Mouse (Mus musculus): Measurements from ENCODE around the gene Klf12. TPM values are rescaled to one million over a fixed set of nuclear protein-coding genes. Genes with fewer than 3 reads are reported as not detected.

The Klf12 gene
- polyA plus RNA-seq, 1 experiment from 2014 or later, result 14.8 TPM

DNA sequence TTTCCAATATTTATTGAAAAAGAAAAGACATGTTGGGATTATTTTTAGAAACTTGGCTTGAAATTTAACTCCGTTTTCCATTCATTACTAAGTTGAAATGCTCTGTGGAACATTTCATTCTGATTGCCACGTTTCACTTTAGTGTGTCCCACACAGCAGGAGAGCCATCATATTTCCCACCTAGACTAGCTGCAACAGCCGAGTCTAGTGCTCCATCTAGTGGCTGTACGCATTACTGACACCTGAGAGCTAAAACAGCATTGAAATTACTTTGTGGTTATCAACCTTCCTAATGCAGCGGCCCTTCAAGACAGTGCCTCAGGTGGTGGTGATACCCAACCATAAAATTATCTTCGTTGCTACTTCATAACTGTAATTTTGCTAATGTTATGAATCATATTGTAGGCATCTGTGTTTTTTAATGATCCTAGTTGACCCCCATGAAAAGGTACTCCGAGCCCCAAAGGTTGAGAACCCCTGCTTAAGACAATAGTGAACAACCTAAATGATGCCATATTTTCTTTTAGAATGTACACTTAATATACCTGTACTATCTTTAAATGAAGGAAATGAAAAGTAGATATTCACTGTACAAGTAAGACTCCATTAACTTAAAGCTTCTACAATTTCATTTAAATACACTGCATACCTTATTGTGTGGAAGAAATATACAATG lies 389.6 kb downstream of the Klf12 start:
- no peak overlapping the region for H3K9ac ChIP-seq (ENCODE audit: low read length)
- H3K9me3 ChIP-seq (ENCODE audit: control insufficient read depth, low read length), result no peaks in the 10 kb centered on the region
- no peak overlapping the region for H3K4me3 ChIP-seq (ENCODE audit: low read depth, low read length)
- DNase-seq (ENCODE audit: low spot score) (peak; percentile 78), ATAC-seq (replicated peaks; ENCODE audit: low FRiP score, low TSS enrichment, low read depth) (peak; percentile 64; the same call in 1 of the 2 replicates)
- no peaks in the 10 kb centered on the region for H3K27me3 ChIP-seq (replicated peaks; ENCODE audit: control insufficient read depth, insufficient read depth, low read length)
- H3K4me2 ChIP-seq (ENCODE audit: low read length), result no peak overlapping the region
- H3K4me1 ChIP-seq (replicated peaks; ENCODE audit: control insufficient read depth, insufficient read depth, low read length), result no peaks in the 10 kb centered on the region
- no peak overlapping the region for H3K27ac ChIP-seq (ENCODE audit: low read depth)
- H3K36me3 ChIP-seq (ENCODE audit: control insufficient read depth, insufficient read depth, low read length), result no peaks in the 10 kb centered on the region
- WGBS, result 19% methylated on average over 7 of the region's 7 CpGs

GRCm38 (mm10) chr14:99894062-99894461 lies 390.4 kb downstream of the Klf12 start:
- Histone ChIP-seq H3K4me1 (replicated peaks; ENCODE audit: control insufficient read depth, insufficient read depth, low read length) (no peaks in the 10 kb centered on the region), H3K9me3 (ENCODE audit: control insufficient read depth, low read length) (no peaks in the 10 kb centered on the region), H3K27me3 (replicated peaks; ENCODE audit: control insufficient read depth, insufficient read depth, low read length) (no peaks in the 10 kb centered on the region), H3K4me3 (ENCODE audit: low read depth, low read length) (no peak overlapping the region), H3K9ac (ENCODE audit: low read length) (no peak overlapping the region), H3K36me3 (ENCODE audit: control insufficient read depth, insufficient read depth, low read length) (no peaks in the 10 kb centered on the region), H3K4me2 (ENCODE audit: low read length) (no peak overlapping the region), H3K27ac (ENCODE audit: low read depth) (no peak overlapping the region)
- no peak for ATAC-seq (replicated peaks; ENCODE audit: low FRiP score, low TSS enrichment, low read depth)
- WGBS, result 86% methylated on average over 14 of the region's 14 CpGs
- no peak for DNase-seq (ENCODE audit: low spot score)

- H3K4me1 ChIP-seq (replicated peaks; ENCODE audit: control insufficient read depth, insufficient read depth, low read length), result peaks cover 7% of the 10 kb centered on the region; the same call in 1 of the 2 replicates
- DNase-seq (ENCODE audit: low spot score) (no peak), ATAC-seq (replicated peaks; ENCODE audit: low FRiP score, low TSS enrichment, low read depth) (no peak)
- H3K4me3 ChIP-seq (ENCODE audit: low read depth, low read length), result no peak overlapping the region
- no peaks in the 10 kb centered on the region for H3K36me3 ChIP-seq (ENCODE audit: control insufficient read depth, insufficient read depth, low read length)
- no peaks in the 10 kb centered on the region for H3K9me3 ChIP-seq (ENCODE audit: control insufficient read depth, low read length)
- no peak overlapping the region for H3K9ac ChIP-seq (ENCODE audit: low read length)
- H3K27me3 ChIP-seq (replicated peaks; ENCODE audit: control insufficient read depth, insufficient read depth, low read length), result no peaks in the 10 kb centered on the region
- 69% methylated on average over 2 of the region's 2 CpGs for WGBS
- no peak overlapping the region for H3K27ac ChIP-seq (ENCODE audit: low read depth)
- H3K4me2 ChIP-seq (ENCODE audit: low read length), result no peak overlapping the region
Observed at GRCm38 (mm10) chr14:99886503-99886902, 398.0 kb downstream of the Klf12 start.

DNA sequence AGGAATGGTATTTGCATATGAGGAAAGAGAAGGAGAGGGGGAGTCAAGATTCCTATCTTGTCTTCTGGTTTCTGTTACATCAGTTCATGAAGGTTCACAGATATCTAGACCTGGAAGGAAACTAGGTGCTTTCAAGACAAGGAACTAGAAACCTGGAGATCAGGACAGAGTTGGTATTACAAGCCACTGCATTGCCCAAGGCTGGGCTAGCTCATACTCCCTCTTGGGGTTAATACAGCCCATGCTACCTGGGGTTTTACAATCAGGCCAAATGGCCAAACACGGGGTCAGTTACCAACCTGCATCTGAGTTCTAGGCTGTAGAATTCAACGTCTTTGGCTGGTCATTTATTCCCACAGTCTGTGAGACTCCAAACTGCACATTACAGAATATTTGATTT lies 398.9 kb downstream of the Klf12 start:
- no peaks in the 10 kb centered on the region for H3K9me3 ChIP-seq (ENCODE audit: control insufficient read depth, low read length)
- peak overlapping the region; percentile 27; the same call in 1 of the 2 replicates for H3K27ac ChIP-seq (ENCODE audit: low read depth)
- H3K27me3 ChIP-seq (replicated peaks; ENCODE audit: control insufficient read depth, insufficient read depth, low read length), result no peaks in the 10 kb centered on the region
- DNase-seq (ENCODE audit: low spot score), result no peak
- H3K4me2 ChIP-seq (ENCODE audit: low read length), result no peak overlapping the region
- ATAC-seq (replicated peaks; ENCODE audit: low FRiP score, low TSS enrichment, low read depth), result no peak
- H3K4me1 ChIP-seq (replicated peaks; ENCODE audit: control insufficient read depth, insufficient read depth, low read length), result peaks cover 7% of the 10 kb centered on the region; the same call in 1 of the 2 replicates
- no peak overlapping the region for H3K9ac ChIP-seq (ENCODE audit: low read length)
- H3K36me3 ChIP-seq (ENCODE audit: control insufficient read depth, insufficient read depth, low read length), result no peaks in the 10 kb centered on the region
- H3K4me3 ChIP-seq (ENCODE audit: low read depth, low read length), result no peak overlapping the region
- 47% methylated on average over 2 of the region's 2 CpGs for WGBS

- WGBS, result 17% methylated on average over 4 of the region's 4 CpGs
- Histone ChIP-seq H3K4me1 (replicated peaks; ENCODE audit: control insufficient read depth, insufficient read depth, low read length) (peaks cover 7% of the 10 kb centered on the region; the same call in 1 of the 2 replicates), H3K9ac (ENCODE audit: low read length) (no peak overlapping the region), H3K4me2 (ENCODE audit: low read length) (no peak overlapping the region), H3K9me3 (ENCODE audit: control insufficient read depth, low read length) (no peaks in the 10 kb centered on the region), H3K36me3 (ENCODE audit: control insufficient read depth, insufficient read depth, low read length) (no peaks in the 10 kb centered on the region), H3K4me3 (ENCODE audit: low read depth, low read length) (no peak overlapping the region), H3K27me3 (replicated peaks; ENCODE audit: control insufficient read depth, insufficient read depth, low read length) (no peaks in the 10 kb centered on the region), H3K27ac (ENCODE audit: low read depth) (peak overlapping the region; percentile 27; the same call in 1 of the 2 replicates)
- DNase-seq (ENCODE audit: low spot score) (no peak), ATAC-seq (replicated peaks; ENCODE audit: low FRiP score, low TSS enrichment, low read depth) (no peak)
Observed at GRCm38 (mm10) chr14:99885128-99885527, 399.4 kb downstream of the Klf12 start.

GRCm38 (mm10) chr14:99876791-99877578 lies 407.5 kb downstream of the Klf12 start:
- Histone ChIP-seq H3K36me3 (ENCODE audit: control insufficient read depth, insufficient read depth, low read length) (peaks cover 6% of the 10 kb centered on the region), H3K27me3 (replicated peaks; ENCODE audit: control insufficient read depth, insufficient read depth, low read length) (no peaks in the 10 kb centered on the region), H3K4me2 (ENCODE audit: low read length) (no peak overlapping the region), H3K4me3 (ENCODE audit: low read depth, low read length) (no peak overlapping the region), H3K27ac (ENCODE audit: low read depth) (no peak overlapping the region), H3K4me1 (replicated peaks; ENCODE audit: control insufficient read depth, insufficient read depth, low read length) (no peaks in the 10 kb centered on the region), H3K9me3 (ENCODE audit: control insufficient read depth, low read length) (peaks cover 4% of the 10 kb centered on the region), H3K9ac (ENCODE audit: low read length) (no peak overlapping the region)
- no peak for DNase-seq (ENCODE audit: low spot score)
- no peak for ATAC-seq (replicated peaks; ENCODE audit: low FRiP score, low TSS enrichment, low read depth)
- WGBS, result 78% methylated on average over 5 of the region's 5 CpGs

GRCm38 (mm10) chr14:99873725-99874124 lies 410.8 kb downstream of the Klf12 start:
- peaks cover 6% of the 10 kb centered on the region for H3K36me3 ChIP-seq (ENCODE audit: control insufficient read depth, insufficient read depth, low read length)

GRCm38 (mm10) chr14:99856158-99857011 lies 428.1 kb downstream of the Klf12 start:
- Histone ChIP-seq H3K36me3 (ENCODE audit: control insufficient read depth, insufficient read depth, low read length) (no peaks in the 10 kb centered on the region), H3K27me3 (replicated peaks; ENCODE audit: control insufficient read depth, insufficient read depth, low read length) (no peaks in the 10 kb centered on the region), H3K9me3 (ENCODE audit: control insufficient read depth, low read length) (no peaks in the 10 kb centered on the region), H3K9ac (ENCODE audit: low read length) (no peak overlapping the region), H3K4me2 (ENCODE audit: low read length) (0 out of 2 replicates have a peak overlapping the region, but pooled peaks have one; percentile 13), H3K4me3 (ENCODE audit: low read depth, low read length) (no peak overlapping the region), H3K4me1 (replicated peaks; ENCODE audit: control insufficient read depth, insufficient read depth, low read length) (0 out of 2 replicates have a peak, but pooled peaks cover 10% of the 10 kb centered on the region), H3K27ac (ENCODE audit: low read depth) (peak overlapping the region; percentile 82)
- 19% methylated on average over 14 of the region's 14 CpGs for WGBS
- DNase-seq (ENCODE audit: low spot score) (peak; percentile 52), ATAC-seq (replicated peaks; ENCODE audit: low FRiP score, low TSS enrichment, low read depth) (peak; percentile 84)

More at GRCm38 (mm10) chr14:99873725-99874124, 410.8 kb downstream of the Klf12 start:
- 92% methylated on average over 5 of the region's 5 CpGs for WGBS
- ATAC-seq (replicated peaks; ENCODE audit: low FRiP score, low TSS enrichment, low read depth), result no peak
- Histone ChIP-seq H3K9ac (ENCODE audit: low read length) (no peak overlapping the region), H3K27me3 (replicated peaks; ENCODE audit: control insufficient read depth, insufficient read depth, low read length) (no peaks in the 10 kb centered on the region), H3K4me2 (ENCODE audit: low read length) (no peak overlapping the region), H3K27ac (ENCODE audit: low read depth) (no peak overlapping the region), H3K4me3 (ENCODE audit: low read depth, low read length) (no peak overlapping the region), H3K4me1 (replicated peaks; ENCODE audit: control insufficient read depth, insufficient read depth, low read length) (no peaks in the 10 kb centered on the region), H3K9me3 (ENCODE audit: control insufficient read depth, low read length) (peaks cover 4% of the 10 kb centered on the region)
- DNase-seq (ENCODE audit: low spot score), result no peak
